Mouse (Mus musculus): ENCODE measurements around the gene Dgkd. TPM values are rescaled to one million over a fixed set of nuclear protein-coding genes. Genes with fewer than 3 reads are reported as not detected.

Dgkd gene
- polyA plus RNA-seq, 1 experiment from 2014 or later, result 31.7 TPM

DNA sequence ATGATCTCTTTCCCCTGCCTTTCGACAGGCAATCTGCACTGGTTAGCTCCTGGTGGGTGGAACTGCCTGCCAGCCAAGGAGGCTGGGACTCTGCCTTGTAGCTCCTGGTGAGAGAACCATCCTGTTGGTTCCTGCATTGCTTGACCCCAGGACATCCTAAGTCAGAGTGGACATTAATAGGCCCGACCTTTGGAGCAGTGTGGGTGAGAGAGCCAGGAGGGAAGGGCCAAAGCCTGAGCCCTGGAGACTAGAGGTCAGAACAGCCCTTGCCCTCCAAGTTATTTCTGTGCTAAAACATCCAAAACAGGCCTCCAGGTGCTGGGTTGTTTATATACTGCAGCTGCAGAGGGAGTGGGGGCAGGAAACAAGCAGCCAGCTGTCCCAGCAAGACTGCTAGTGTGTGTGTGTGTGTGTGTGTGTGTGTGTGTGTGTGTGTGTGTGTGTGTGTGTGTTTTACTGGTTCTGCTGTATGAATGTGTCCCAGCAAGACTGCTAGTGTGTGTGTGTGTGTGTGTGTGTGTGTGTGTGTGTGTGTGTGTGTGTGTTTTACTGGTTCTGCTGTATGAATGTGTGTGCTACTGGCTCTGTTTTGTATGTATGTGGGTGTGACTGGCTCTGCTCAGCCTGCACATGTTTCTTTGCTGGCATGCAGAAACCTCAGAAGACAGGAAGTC lies 6.1 kb upstream of the Dgkd start:
- Histone ChIP-seq H3K4me2 (ENCODE audit: low read length) (no peak overlapping the region), H3K9me3 (replicated peaks; ENCODE audit: control insufficient read depth, low read length) (no peaks in the 10 kb centered on the region), H3K27ac (ENCODE audit: low read depth, low read length) (no peak overlapping the region), H3K4me1 (ENCODE audit: control insufficient read depth, insufficient read depth, low read length) (no peaks in the 10 kb centered on the region), H3K27me3 (replicated peaks; ENCODE audit: control insufficient read depth, insufficient read depth, low read length) (no peaks in the 10 kb centered on the region), H3K9ac (ENCODE audit: low read length) (no peak overlapping the region), H3K36me3 (ENCODE audit: control insufficient read depth, insufficient read depth, low read length) (no peaks in the 10 kb centered on the region), H3K4me3 (ENCODE audit: low read depth, low read length) (no peak overlapping the region)
- DNase-seq (ENCODE audit: low spot score) (no peak), ATAC-seq (no peak)
- 69% methylated on average over 2 of the region's 2 CpGs for WGBS

DNA sequence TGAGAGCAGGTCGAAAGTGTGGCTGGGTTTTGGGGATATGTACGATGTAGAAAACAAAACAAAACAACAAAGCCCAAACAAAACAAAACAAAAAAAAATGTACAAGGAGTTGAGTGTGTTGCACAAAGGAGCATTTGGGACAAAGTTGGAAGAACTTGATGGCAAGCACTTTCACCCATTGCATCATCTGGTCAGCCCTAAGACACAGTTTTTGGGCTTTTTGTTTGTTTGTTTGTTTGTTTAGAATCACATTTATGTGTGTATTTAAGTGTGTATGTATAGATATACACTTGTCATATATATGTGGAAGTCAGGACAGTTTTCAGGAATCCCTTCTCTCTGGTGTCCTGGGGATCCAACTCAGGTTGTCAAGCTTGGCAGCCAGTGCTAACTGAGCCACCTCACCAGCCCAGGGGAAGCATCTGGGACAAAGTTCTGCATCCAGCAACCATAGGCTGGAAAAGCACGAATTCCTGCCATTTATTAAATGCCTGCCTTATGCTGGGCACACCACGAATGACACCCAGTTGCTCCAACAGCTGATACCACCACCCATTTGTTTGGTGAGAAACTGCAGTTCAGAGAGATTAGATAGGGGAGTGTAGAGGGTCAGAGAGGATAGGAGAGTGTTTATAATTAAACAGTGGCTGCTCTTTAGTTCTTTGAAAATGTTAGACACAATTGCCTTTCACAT lies 5.5 kb upstream of the Dgkd start:
- DNase-seq (ENCODE audit: low spot score), result no peak
- Histone ChIP-seq H3K36me3 (ENCODE audit: control insufficient read depth, insufficient read depth, low read length) (no peaks in the 10 kb centered on the region), H3K4me2 (ENCODE audit: low read length) (no peak overlapping the region), H3K4me3 (ENCODE audit: low read depth, low read length) (no peak overlapping the region), H3K4me1 (ENCODE audit: control insufficient read depth, insufficient read depth, low read length) (no peaks in the 10 kb centered on the region), H3K9ac (ENCODE audit: low read length) (no peak overlapping the region), H3K9me3 (replicated peaks; ENCODE audit: control insufficient read depth, low read length) (no peaks in the 10 kb centered on the region), H3K27me3 (replicated peaks; ENCODE audit: control insufficient read depth, insufficient read depth, low read length) (no peaks in the 10 kb centered on the region), H3K27ac (ENCODE audit: low read depth, low read length) (no peak overlapping the region)
- WGBS, result 70% methylated on average over 4 of the region's 4 CpGs
- no peak for ATAC-seq

DNA sequence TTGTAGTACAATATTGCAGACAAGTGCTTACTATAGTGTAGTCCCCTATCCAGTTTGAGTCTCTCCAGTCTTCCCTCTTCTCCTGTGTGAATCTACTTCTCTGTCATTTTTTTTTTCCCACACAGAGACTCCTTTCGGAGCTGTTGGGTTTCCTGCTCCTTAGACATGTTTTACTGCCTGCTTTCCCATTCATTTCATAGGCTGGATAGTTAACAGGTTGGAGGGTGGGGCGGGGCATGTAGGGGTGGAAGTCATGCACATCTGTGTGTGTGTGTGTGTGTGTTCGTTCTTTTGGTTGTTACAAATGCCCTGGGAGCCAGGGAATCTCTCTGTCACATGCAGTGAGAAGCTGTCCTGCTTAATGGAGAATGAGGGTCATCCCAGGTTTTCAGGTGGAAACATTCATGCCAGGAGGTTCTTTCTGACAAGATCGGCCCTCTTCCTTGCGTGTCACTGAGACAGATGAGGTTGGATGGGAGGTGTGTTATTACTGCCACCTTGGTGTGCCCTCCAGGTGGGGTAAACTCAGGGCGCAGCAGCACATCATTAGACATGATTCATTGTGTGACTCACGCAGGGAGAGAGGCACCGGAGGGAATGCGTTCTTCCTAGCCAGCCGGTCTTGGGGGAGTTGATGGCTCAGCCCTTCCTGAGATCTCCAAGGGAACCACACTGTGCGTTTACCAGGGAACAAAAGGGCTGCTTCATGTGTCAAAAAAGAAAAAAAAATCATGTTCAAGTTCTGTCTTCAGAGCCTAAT lies 4.7 kb upstream of the Dgkd start:
- Histone ChIP-seq H3K9me3 (replicated peaks; ENCODE audit: control insufficient read depth, low read length) (no peaks in the 10 kb centered on the region), H3K4me3 (ENCODE audit: low read depth, low read length) (no peak overlapping the region), H3K4me2 (ENCODE audit: low read length) (no peak overlapping the region), H3K27me3 (replicated peaks; ENCODE audit: control insufficient read depth, insufficient read depth, low read length) (no peaks in the 10 kb centered on the region), H3K36me3 (ENCODE audit: control insufficient read depth, insufficient read depth, low read length) (no peaks in the 10 kb centered on the region), H3K9ac (ENCODE audit: low read length) (no peak overlapping the region), H3K27ac (ENCODE audit: low read depth, low read length) (no peak overlapping the region), H3K4me1 (ENCODE audit: control insufficient read depth, insufficient read depth, low read length) (no peaks in the 10 kb centered on the region)
- DNase-seq (ENCODE audit: low spot score) (no peak), ATAC-seq (no peak)
- 65% methylated on average over 11 of the region's 11 CpGs for WGBS

DNA sequence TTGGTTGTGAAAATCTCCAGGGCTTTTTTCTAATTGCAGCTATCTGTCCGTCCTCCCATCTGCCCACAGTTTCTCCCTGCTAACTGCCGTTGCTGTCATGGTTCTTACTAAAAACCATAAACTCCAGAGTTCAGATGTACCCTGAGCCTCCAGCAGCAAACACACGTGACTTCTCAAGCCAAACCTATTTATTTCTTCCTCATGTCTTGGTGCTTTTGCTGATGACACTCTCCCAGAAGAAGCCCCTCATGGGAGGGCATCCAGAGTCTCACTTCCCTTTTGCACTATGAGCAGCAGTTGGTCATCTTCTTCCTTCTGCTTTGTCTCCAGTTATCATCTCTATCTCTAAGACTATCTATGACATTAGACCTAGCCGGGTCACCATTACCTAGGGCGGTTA lies 3.8 kb upstream of the Dgkd start:
- no peaks in the 10 kb centered on the region for H3K9me3 ChIP-seq (replicated peaks; ENCODE audit: control insufficient read depth, low read length)
- no peak for ATAC-seq
- 80% methylated on average over 5 of the region's 5 CpGs for WGBS
- no peak overlapping the region for H3K27ac ChIP-seq (ENCODE audit: low read depth, low read length)
- H3K4me1 ChIP-seq (ENCODE audit: control insufficient read depth, insufficient read depth, low read length), result peaks cover 2% of the 10 kb centered on the region
- DNase-seq (ENCODE audit: low spot score), result no peak
- no peak overlapping the region for H3K4me3 ChIP-seq (ENCODE audit: low read depth, low read length)
- no peaks in the 10 kb centered on the region for H3K27me3 ChIP-seq (replicated peaks; ENCODE audit: control insufficient read depth, insufficient read depth, low read length)
- H3K36me3 ChIP-seq (ENCODE audit: control insufficient read depth, insufficient read depth, low read length), result no peaks in the 10 kb centered on the region
- H3K4me2 ChIP-seq (ENCODE audit: low read length), result no peak overlapping the region
- no peak overlapping the region for H3K9ac ChIP-seq (ENCODE audit: low read length)

DNA sequence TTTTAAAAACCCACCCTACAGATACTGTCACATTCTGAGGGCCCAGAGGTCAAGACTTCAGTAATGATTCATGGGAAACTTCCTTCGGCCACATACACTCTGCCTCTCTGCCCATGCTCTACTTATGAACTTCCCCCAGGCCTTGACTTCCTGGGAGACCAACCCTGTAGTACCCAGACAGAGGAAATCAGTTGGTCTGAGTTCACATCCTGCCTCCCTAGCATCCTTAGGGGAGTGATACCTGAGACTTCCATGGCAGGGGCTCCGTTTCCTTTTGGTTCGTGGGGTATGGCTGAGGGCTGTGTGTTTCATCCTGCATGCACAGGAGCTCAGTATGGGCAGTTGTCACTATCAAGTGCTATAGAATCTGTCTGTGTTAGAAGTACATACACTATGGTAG lies 1.7 kb upstream of the Dgkd start:
- H3K4me1 ChIP-seq (ENCODE audit: control insufficient read depth, insufficient read depth, low read length), result peaks cover 15% of the 10 kb centered on the region
- ATAC-seq (no peak), DNase-seq (ENCODE audit: low spot score) (no peak)
- no peak overlapping the region for H3K27ac ChIP-seq (ENCODE audit: low read depth, low read length)
- no peak overlapping the region for H3K4me3 ChIP-seq (ENCODE audit: low read depth, low read length)
- WGBS, result 81% methylated on average over 3 of the region's 3 CpGs
- H3K9me3 ChIP-seq (replicated peaks; ENCODE audit: control insufficient read depth, low read length), result no peaks in the 10 kb centered on the region
- no peak overlapping the region for H3K4me2 ChIP-seq (ENCODE audit: low read length)
- no peaks in the 10 kb centered on the region for H3K36me3 ChIP-seq (ENCODE audit: control insufficient read depth, insufficient read depth, low read length)
- H3K9ac ChIP-seq (ENCODE audit: low read length), result no peak overlapping the region
- H3K27me3 ChIP-seq (replicated peaks; ENCODE audit: control insufficient read depth, insufficient read depth, low read length), result no peaks in the 10 kb centered on the region

DNA sequence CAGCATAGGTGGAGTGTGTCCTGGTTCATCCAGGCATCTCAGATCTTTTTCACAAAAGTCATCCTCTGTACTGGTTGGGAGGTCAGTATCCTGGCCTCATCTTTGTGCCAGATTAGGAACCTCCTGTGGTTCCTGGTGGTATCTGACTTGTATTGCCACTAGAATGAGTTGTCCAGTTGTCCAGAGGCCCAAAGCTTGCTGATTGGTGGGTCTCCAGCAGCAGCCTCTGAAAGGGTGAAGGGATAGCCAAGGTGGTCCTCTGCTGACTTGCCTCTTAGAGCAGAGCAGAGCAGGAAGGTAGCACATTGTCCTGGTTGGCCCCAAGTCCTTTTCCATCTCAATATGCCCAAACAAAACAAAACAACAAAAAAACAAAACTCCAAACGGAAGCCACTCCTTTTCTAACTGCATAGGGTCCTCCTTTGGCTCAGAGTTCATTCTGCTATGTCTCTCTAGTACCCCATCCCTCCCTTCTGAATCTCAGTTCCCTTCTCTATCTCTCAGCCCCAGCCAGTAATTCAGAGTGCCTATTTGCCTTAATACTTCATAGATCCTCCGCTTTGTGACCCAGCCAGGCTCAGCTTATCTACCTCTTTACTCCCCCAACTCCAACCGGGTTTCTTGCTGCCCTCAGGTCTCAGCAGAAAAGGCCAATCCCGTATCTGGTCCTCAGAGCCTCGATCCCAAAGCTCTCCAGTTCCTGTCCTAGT lies 851 bp upstream of the Dgkd start:
- no peak overlapping the region; the same call in 1 of the 2 replicates for H3K9ac ChIP-seq (ENCODE audit: low read length)
- DNase-seq (ENCODE audit: low spot score), result no peak
- WGBS, result 50% methylated on average over 5 of the region's 5 CpGs
- H3K9me3 ChIP-seq (replicated peaks; ENCODE audit: control insufficient read depth, low read length), result no peaks in the 10 kb centered on the region
- H3K27ac ChIP-seq (ENCODE audit: low read depth, low read length), result no peak overlapping the region
- H3K4me3 ChIP-seq (ENCODE audit: low read depth, low read length), result no peak overlapping the region
- no peak for ATAC-seq
- no peaks in the 10 kb centered on the region for H3K36me3 ChIP-seq (ENCODE audit: control insufficient read depth, insufficient read depth, low read length)
- H3K4me2 ChIP-seq (ENCODE audit: low read length), result peak overlapping the region; percentile 76; the same call in 1 of the 2 replicates
- H3K27me3 ChIP-seq (replicated peaks; ENCODE audit: control insufficient read depth, insufficient read depth, low read length), result no peaks in the 10 kb centered on the region
- H3K4me1 ChIP-seq (ENCODE audit: control insufficient read depth, insufficient read depth, low read length), result peaks cover 15% of the 10 kb centered on the region

DNA sequence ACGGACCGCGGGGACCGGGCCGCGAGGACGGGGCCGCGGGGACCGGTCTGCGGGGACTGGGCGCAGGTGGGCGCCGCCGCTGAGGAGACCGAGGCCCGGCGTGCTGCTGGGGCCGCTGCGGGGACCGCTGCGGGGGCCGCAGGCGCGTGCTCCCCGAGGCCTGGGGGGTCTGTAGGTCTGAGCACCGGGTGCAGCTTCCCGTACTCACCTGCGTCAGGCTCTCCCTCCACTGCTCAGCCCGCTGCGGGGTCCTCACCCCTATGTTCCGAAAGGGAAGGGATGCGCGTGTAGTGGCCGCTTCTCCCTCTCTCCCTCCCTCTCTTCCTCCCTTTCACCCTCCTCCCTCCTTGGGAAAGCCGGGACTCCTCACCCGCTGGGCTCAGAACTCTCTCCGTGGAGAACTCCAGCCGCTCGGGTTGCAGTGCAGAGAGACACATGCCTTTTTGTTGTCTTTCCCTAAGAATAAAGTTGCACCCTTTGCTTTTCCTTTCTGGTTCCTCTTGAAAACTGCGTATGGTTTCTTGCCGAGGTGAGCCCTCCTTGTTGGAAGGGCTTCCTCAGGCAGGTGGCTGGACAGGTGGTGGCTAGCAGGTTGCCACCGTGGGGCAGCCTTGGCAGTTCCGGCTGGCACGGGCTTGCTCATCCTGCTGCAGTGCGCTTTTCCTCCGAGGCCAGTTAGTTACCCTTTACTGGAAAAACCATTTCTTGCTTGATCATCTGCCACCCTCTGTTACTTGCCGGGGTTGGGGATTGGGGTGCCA lies 694 bp downstream of the Dgkd start:
- H3K27me3 ChIP-seq (replicated peaks; ENCODE audit: control insufficient read depth, insufficient read depth, low read length), result no peaks in the 10 kb centered on the region
- H3K4me3 ChIP-seq (ENCODE audit: low read depth, low read length), result peak overlapping the region; percentile 94
- WGBS, result 1% methylated on average over 29 of the region's 48 CpGs
- H3K4me1 ChIP-seq (ENCODE audit: control insufficient read depth, insufficient read depth, low read length), result peaks cover 15% of the 10 kb centered on the region
- H3K4me2 ChIP-seq (ENCODE audit: low read length), result peak overlapping the region; percentile 76
- no peaks in the 10 kb centered on the region for H3K36me3 ChIP-seq (ENCODE audit: control insufficient read depth, insufficient read depth, low read length)
- no peak overlapping the region for H3K27ac ChIP-seq (ENCODE audit: low read depth, low read length)
- no peak; the same call in none of the 2 replicates for ATAC-seq
- H3K9ac ChIP-seq (ENCODE audit: low read length), result peak overlapping the region; percentile 93
- H3K9me3 ChIP-seq (replicated peaks; ENCODE audit: control insufficient read depth, low read length), result no peaks in the 10 kb centered on the region
- peak; percentile 55 for DNase-seq (ENCODE audit: low spot score)

DNA sequence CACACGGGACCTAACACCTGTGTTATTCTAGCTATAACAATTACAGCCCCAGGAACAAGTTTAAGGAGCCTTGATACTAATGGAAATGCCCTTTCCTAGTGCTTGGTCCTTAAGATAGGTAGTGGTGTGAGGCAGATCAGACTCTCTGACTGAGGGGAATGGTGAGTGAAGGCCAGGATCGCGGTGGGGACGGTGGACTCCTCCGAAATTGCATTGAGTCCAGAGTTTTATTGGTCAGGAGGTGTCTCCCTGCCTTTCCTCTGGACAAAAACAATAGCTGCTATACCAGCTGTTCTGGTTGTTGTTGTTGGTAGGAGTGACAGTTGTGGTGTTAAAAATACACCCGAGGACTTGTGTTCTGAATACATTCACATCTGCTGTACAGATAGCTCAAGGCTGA lies 1.3 kb downstream of the Dgkd start:
- ATAC-seq, result no peak
- WGBS, result 18% methylated on average over 6 of the region's 6 CpGs

More for the DNA sequence above, 1.3 kb downstream of the Dgkd start:
- DNase-seq (ENCODE audit: low spot score), result no peak
- Histone ChIP-seq H3K9me3 (replicated peaks; ENCODE audit: control insufficient read depth, low read length) (no peaks in the 10 kb centered on the region), H3K9ac (ENCODE audit: low read length) (peak overlapping the region; percentile 93), H3K4me3 (ENCODE audit: low read depth, low read length) (peak overlapping the region; percentile 94), H3K4me1 (ENCODE audit: control insufficient read depth, insufficient read depth, low read length) (peaks cover 15% of the 10 kb centered on the region), H3K27ac (ENCODE audit: low read depth, low read length) (no peak overlapping the region), H3K4me2 (ENCODE audit: low read length) (peak overlapping the region; percentile 76), H3K27me3 (replicated peaks; ENCODE audit: control insufficient read depth, insufficient read depth, low read length) (no peaks in the 10 kb centered on the region), H3K36me3 (ENCODE audit: control insufficient read depth, insufficient read depth, low read length) (no peaks in the 10 kb centered on the region)
